In genomic region chr3:69542962-69543361, GRCm38 (mm10) we compare ENCODE assay signal across 9 mouse cellular contexts. TPM values are rescaled to one million over a fixed set of nuclear protein-coding genes. Genes with fewer than 3 reads are reported as not detected.
DNase-seq lines count a peak whose midpoint lies in the region; ATAC-seq and TF ChIP-seq lines count a peak whose summit lies in the region.
"Had no signal": no experiment of that assay in that cellular context is flagged by ENCODE, and none has a peak within 500 bp of the region (broad histone marks: within the 10 kb centered on the region; RNA-seq: fewer than 3 reads in every experiment).

No protein-coding gene starts in this region.

- no peak overlapping the region for H3K4me3 ChIP-seq in midbrain, embryonic 10.5 days
- H3K4me3 ChIP-seq in midbrain, embryonic 15.5 days = no peak overlapping the region
- no peak overlapping the region for H3K4me3 ChIP-seq in hindbrain, postnatal 0 days (ENCODE audit: low read length)
- no peak overlapping the region for H3K4me3 ChIP-seq in midbrain, embryonic 12.5 days
- no peak overlapping the region for H3K4me3 ChIP-seq in stomach, postnatal 0 days (ENCODE audit: low read depth, low read length)
- H3K4me3 ChIP-seq: embryonic facial prominence, embryonic 13.5 days had no signal

- H3K4me1 ChIP-seq in midbrain, embryonic 10.5 days = peaks cover 3% of the 10 kb centered on the region
- H3K4me1 ChIP-seq in midbrain, embryonic 15.5 days = peaks cover 14% of the 10 kb centered on the region
- H3K4me1 ChIP-seq in hindbrain, postnatal 0 days (ENCODE audit: insufficient read depth, low read length) = no peaks in the 10 kb centered on the region
- peaks cover 20% of the 10 kb centered on the region for H3K4me1 ChIP-seq in midbrain, embryonic 12.5 days
- no peaks in the 10 kb centered on the region for H3K4me1 ChIP-seq in stomach, postnatal 0 days (replicated peaks; ENCODE audit: control insufficient read depth, insufficient read depth)

- no peaks in the 10 kb centered on the region for H3K9me3 ChIP-seq in midbrain, embryonic 10.5 days (replicated peaks)
- no peaks in the 10 kb centered on the region for H3K9me3 ChIP-seq in midbrain, embryonic 15.5 days
- H3K9me3 ChIP-seq in hindbrain, postnatal 0 days (ENCODE audit: low read length) = no peaks in the 10 kb centered on the region
- H3K9me3 ChIP-seq in midbrain, embryonic 12.5 days = no peaks in the 10 kb centered on the region
- H3K9me3 ChIP-seq in stomach, postnatal 0 days (ENCODE audit: control insufficient read depth, low read length) = no peaks in the 10 kb centered on the region
- H3K9me3 ChIP-seq: embryonic facial prominence, embryonic 13.5 days had no signal

- WGBS in midbrain, embryonic 10.5 days = 82% methylated on average over 8 of the region's 8 CpGs
- WGBS in midbrain, embryonic 15.5 days = 52% methylated on average over 8 of the region's 8 CpGs
- 43% methylated on average over 8 of the region's 8 CpGs for WGBS in hindbrain, postnatal 0 days
- WGBS in midbrain, embryonic 12.5 days = 61% methylated on average over 8 of the region's 8 CpGs
- 75% methylated on average over 8 of the region's 8 CpGs for WGBS in stomach, postnatal 0 days

- H3K36me3 ChIP-seq in midbrain, embryonic 10.5 days = no peaks in the 10 kb centered on the region
- H3K36me3 ChIP-seq in midbrain, embryonic 15.5 days (replicated peaks) = no peaks in the 10 kb centered on the region
- no peaks in the 10 kb centered on the region for H3K36me3 ChIP-seq in hindbrain, postnatal 0 days (ENCODE audit: insufficient read depth, low read length)
- no peaks in the 10 kb centered on the region for H3K36me3 ChIP-seq in midbrain, embryonic 12.5 days
- H3K36me3 ChIP-seq in stomach, postnatal 0 days (ENCODE audit: control insufficient read depth, insufficient read depth, low read length) = no peaks in the 10 kb centered on the region
- H3K36me3 ChIP-seq: embryonic facial prominence, embryonic 13.5 days had no signal

- TF ChIP-seq CTCF in hindbrain, postnatal 0 days (IDR thresholded peaks at IDR 0.05; ENCODE audit: low read depth) = no peak
- TF ChIP-seq CTCF in stomach, postnatal 0 days (IDR thresholded peaks at IDR 0.05; ENCODE audit: low read depth) = no peak

- no peak for TF ChIP-seq EP300 in stomach, postnatal 0 days (optimal IDR thresholded peaks at IDR 0.05)

- peaks cover 25% of the 10 kb centered on the region for H3K27me3 ChIP-seq in midbrain, embryonic 10.5 days (ENCODE audit: low read depth, poor library complexity, severe bottlenecking)
- H3K27me3 ChIP-seq in midbrain, embryonic 15.5 days (replicated peaks) = no peaks in the 10 kb centered on the region
- H3K27me3 ChIP-seq in hindbrain, postnatal 0 days (ENCODE audit: insufficient read depth, low read length) = no peaks in the 10 kb centered on the region
- peaks cover 20% of the 10 kb centered on the region for H3K27me3 ChIP-seq in midbrain, embryonic 12.5 days
- H3K27me3 ChIP-seq in stomach, postnatal 0 days (ENCODE audit: control insufficient read depth, insufficient read depth, low read length) = no peaks in the 10 kb centered on the region
- H3K27me3 ChIP-seq: embryonic facial prominence, embryonic 13.5 days had no signal

- H3K27ac ChIP-seq in midbrain, embryonic 10.5 days (replicated peaks) = 0 out of 2 replicates have a peak overlapping the region, but pooled peaks have one; percentile 38
- no peak overlapping the region for H3K27ac ChIP-seq in midbrain, embryonic 15.5 days
- no peak overlapping the region for H3K27ac ChIP-seq in hindbrain, postnatal 0 days
- peak overlapping the region; percentile 20; the same call in 1 of the 2 replicates for H3K27ac ChIP-seq in midbrain, embryonic 12.5 days (replicated peaks)
- no peak overlapping the region for H3K27ac ChIP-seq in stomach, postnatal 0 days (replicated peaks)
- H3K27ac ChIP-seq: embryonic facial prominence, embryonic 13.5 days had no signal

- H3K4me2 ChIP-seq in midbrain, embryonic 15.5 days = no peak overlapping the region
- no peak overlapping the region for H3K4me2 ChIP-seq in hindbrain, postnatal 0 days (ENCODE audit: low read depth, low read length)
- no peak overlapping the region for H3K4me2 ChIP-seq in midbrain, embryonic 12.5 days (replicated peaks)
- no peak overlapping the region for H3K4me2 ChIP-seq in stomach, postnatal 0 days (replicated peaks; ENCODE audit: low read depth)
- H3K4me2 ChIP-seq: embryonic facial prominence, embryonic 13.5 days had no signal

- no peak overlapping the region for H3K9ac ChIP-seq in midbrain, embryonic 15.5 days
- no peak overlapping the region for H3K9ac ChIP-seq in hindbrain, postnatal 0 days (replicated peaks; ENCODE audit: low read length)
- no peak overlapping the region for H3K9ac ChIP-seq in midbrain, embryonic 12.5 days (replicated peaks)
- no peak overlapping the region for H3K9ac ChIP-seq in stomach, postnatal 0 days (ENCODE audit: low read length)
- H3K9ac ChIP-seq: embryonic facial prominence, embryonic 13.5 days had no signal

- no peak; the same call in 1 of the 2 replicates for ATAC-seq in midbrain, embryonic 15.5 days (replicated peaks)
- peak; percentile 57 for ATAC-seq in hindbrain, postnatal 0 days
- peak; percentile 32; the same call in 1 of the 2 replicates for ATAC-seq in midbrain, embryonic 12.5 days (ENCODE audit: low FRiP score, low read depth)
- no peak for ATAC-seq in stomach, postnatal 0 days (ENCODE audit: low FRiP score, low TSS enrichment)

- DNase-seq in midbrain, embryonic 10.5 days (ENCODE audit: low spot score) = no peak
- peak; percentile 67 to 68 for DNase-seq in cerebellum, postnatal 10 days
- DNase-seq in hindbrain, postnatal 0 days (ENCODE audit: low spot score) = peak; percentile 56
- no peak for DNase-seq in stomach, postnatal 0 days (ENCODE audit: low spot score)
- no peak for DNase-seq in embryo, embryonic 11 days
- no peak for DNase-seq in testis, postnatal 10 days (ENCODE audit: low spot score)

RNA-seq across cellular contexts. Expression of gene B3galnt1, which starts 55.8 kb away (rescaled TPM):
- 33.7 and 35.8 TPM in 2 replicates for polyA plus RNA-seq in midbrain, embryonic 10.5 days (2016; fragmentation: Nextera tagmentation; extraction: Ambion mirVana)
- 101 and 103 TPM in 2 replicates for polyA plus RNA-seq in midbrain, embryonic 15.5 days (2015; fragmentation: Nextera tagmentation; extraction: Ambion mirVana)
- 67.0 and 73.5 TPM in 2 replicates for total RNA-seq in hindbrain, postnatal 0 days (2014; rRNA removed)
- 90.6 and 91.2 TPM in 2 replicates for polyA plus RNA-seq in hindbrain, postnatal 0 days (2015; fragmentation: Nextera tagmentation; extraction: Ambion mirVana)
- 40.1 and 42.4 TPM in 2 replicates for polyA plus RNA-seq in midbrain, embryonic 12.5 days (2016; fragmentation: Nextera tagmentation; extraction: Ambion mirVana)
- 21.5 and 23.0 TPM in 2 replicates for polyA plus RNA-seq in stomach, postnatal 0 days (2015; fragmentation: Nextera tagmentation; extraction: Ambion mirVana)

Comparison
In these comparisons a context has a peak if more than half of its experiments do, and no peak if none do; other contexts are left out.
1. H3K27ac ChIP-seq: peak in midbrain, embryonic 10.5 days (single experiment) and midbrain, embryonic 12.5 days (single experiment); none in midbrain, embryonic 15.5 days (single experiment), hindbrain, postnatal 0 days (single experiment) and stomach, postnatal 0 days (single experiment).
2. ATAC-seq: peak in hindbrain, postnatal 0 days (single experiment) and midbrain, embryonic 12.5 days (single experiment); none in midbrain, embryonic 15.5 days (single experiment) and stomach, postnatal 0 days (single experiment).
3. DNase-seq: peak in cerebellum, postnatal 10 days (2 of 2) and hindbrain, postnatal 0 days (single experiment); none in midbrain, embryonic 10.5 days (single experiment), stomach, postnatal 0 days (single experiment), embryo, embryonic 11 days (single experiment) and testis, postnatal 10 days (single experiment).